Mouse (Mus musculus): ENCODE measurements around the gene Zfp326.
"Not testable (repeated sequence)": the region's sequence is repeated elsewhere in the genome, so short reads cannot be mapped to it uniquely, and the experiment has no call there.

Zfp326 gene

DNA sequence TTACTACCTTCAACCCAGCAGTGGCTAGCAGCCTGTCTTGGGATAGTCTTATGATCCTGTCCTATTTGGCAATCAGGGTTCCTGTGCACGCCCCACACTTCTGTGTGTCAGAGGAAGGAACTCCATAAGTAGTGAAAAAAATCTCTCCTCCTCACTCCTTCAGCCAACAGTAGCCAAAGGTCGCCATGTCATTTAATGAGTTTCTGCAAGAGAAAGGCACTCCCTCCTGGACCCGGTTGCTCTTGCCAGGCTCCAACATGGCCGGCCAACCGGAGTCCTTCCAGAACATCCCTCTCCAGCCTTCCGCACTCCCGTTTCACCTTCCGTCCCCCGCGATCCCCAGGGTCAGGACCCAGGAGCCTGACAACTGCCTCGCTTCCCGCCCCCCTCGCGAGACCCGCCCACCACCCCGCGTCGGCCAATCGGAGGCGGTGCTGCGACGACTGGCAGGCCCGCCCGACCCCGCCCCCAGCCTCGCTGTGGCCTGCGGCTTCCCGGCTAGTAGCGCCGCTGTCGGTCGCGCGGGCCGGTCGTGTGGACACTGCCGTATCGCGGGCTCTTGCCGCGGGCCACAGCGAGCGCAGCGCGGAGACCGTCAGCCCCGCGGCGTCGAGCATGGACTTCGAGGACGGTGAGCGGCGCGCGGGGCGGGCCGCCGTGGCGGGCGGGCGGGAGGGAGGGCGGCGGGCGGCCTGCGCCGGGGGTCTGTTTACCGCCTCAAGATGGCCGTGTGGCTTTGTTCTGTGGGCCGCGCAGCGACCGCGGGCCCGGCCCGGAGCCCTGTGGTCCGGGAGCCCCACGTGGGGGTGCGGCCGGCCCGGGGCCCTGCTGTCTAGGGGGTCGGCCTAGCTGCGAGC lies at the start of gene Zfp326:
Gene Zfp326 (plus strand): TSS at position 498 of the 857 bp plus-strand sequence.
- DNase-seq (ENCODE audit: low spot score in 2 of 2) = peak; percentile 78 to 79

DNA sequence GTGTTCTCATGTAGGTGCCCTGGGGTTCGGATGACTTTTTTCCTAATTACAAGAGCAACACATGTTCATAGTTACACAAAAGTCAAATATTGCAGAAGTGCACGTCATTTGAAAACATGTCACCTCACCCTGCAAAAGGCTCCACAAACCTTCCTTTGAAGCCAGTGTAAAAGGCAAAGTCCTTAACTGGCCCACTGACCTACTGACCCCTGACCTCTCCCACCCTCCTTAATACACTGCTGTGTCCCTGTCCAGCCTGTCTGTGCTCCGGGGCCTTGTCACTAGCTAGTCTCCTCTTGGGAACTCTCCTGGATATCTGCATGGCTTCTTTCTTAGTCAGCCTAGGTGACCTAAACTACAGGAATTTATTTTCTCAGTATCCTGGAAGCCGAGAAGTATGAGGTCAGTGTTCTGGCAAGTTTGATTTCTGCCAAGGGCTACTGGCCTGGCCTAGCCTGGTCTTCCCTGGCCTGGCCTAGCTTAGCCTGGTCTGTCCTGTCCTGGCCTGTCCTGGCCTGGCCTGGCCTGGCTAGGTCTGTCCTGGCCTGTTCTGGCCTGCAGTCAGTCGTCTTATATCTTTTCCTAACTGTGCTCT lies 49.4 kb upstream of the Zfp326 start:
- DNase-seq (ENCODE audit: low spot score in 2 of 2) = no peak

- DNase-seq (ENCODE audit: low spot score in 2 of 2) = no peak
Observed at GRCm38 (mm10) chr5:105828050-105828449, 48.3 kb upstream of the Zfp326 start.

- DNase-seq (ENCODE audit: low spot score in 2 of 2) = no peak
Observed at GRCm38 (mm10) chr5:105829008-105829586, 47.3 kb upstream of the Zfp326 start.

GRCm38 (mm10) chr5:105832140-105832539 lies 44.2 kb upstream of the Zfp326 start:
- DNase-seq (ENCODE audit: low spot score in 2 of 2) = no peak

DNA sequence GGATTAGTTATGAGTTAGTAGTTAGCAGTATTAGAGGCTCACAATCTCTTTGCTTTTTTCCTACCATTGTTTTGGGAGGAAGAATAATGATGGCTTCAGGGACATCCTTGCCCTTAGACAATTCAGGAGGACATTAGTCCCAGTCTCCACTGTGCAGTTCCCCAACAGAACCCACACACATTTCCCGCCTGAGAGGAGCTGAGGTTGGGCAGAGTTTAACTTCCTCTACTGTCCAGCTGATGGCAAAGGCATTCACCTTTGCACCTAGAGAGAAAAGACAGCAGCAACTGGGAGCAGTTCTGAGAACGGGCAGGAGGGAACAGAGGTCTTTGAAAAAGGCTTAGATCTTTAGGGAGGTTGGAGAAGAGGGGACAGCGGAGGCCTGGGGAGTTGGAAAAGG lies 42.4 kb upstream of the Zfp326 start:
- DNase-seq (ENCODE audit: low spot score in 2 of 2) = no peak

DNA sequence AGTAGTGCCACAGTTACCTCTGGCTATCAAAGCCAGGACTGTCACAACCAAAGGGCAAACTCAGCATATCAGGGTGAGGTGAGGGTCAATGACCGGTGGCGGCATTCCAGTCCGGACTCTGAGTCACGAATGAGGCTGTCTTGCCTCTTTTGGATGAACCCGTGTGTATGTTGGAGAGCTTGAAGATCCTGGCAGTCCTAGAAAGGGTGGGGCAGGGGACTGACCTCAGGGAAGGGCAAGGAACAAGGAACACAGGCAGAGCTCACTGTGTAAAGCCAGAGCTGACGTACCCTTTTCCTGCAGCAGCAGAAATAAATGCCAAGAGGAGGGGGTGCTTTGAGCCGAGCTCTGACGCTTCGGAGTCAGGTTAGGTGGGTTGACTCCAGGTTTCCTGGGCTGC lies 40.4 kb upstream of the Zfp326 start:
- no peak for DNase-seq (ENCODE audit: low spot score in 2 of 2)

- DNase-seq (ENCODE audit: low spot score in 2 of 2) = no peak
Observed at GRCm38 (mm10) chr5:105839740-105840310, 36.5 kb upstream of the Zfp326 start.

- no peak for DNase-seq (ENCODE audit: low spot score in 2 of 2)
Observed at GRCm38 (mm10) chr5:105844044-105844753, 32.2 kb upstream of the Zfp326 start.

- DNase-seq (ENCODE audit: low spot score in 2 of 2) = no peak
Observed at GRCm38 (mm10) chr5:105845041-105845440, 31.3 kb upstream of the Zfp326 start.

GRCm38 (mm10) chr5:105847726-105848125 lies 28.6 kb upstream of the Zfp326 start:
- DNase-seq (ENCODE audit: low spot score in 2 of 2) = no peak

GRCm38 (mm10) chr5:105849222-105849621 lies 27.1 kb upstream of the Zfp326 start:
- DNase-seq (ENCODE audit: low spot score in 2 of 2) = no peak

- no peak for DNase-seq (ENCODE audit: low spot score in 2 of 2)
Observed at GRCm38 (mm10) chr5:105849643-105850042, 26.7 kb upstream of the Zfp326 start.

DNA sequence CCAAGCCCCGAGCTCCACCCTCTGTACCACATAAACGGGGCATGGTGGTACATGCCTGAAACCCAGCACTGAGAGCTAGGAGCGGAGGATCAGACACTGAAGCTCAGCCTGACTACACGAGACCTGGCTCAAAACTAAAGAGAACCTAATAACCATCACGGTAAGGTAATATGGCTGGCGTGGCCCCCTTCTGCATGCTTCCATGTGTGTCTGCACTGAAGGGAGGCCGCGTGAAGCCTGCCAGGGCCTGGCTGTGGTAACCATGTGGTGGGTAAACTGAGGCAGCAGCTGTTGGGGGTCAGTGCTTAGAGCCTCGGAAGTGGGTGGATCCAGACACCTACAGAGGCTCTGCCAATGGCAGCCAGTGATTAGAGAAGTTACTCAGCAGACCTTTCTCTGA lies 23.1 kb upstream of the Zfp326 start:
- no peak for DNase-seq (ENCODE audit: low spot score in 2 of 2)

GRCm38 (mm10) chr5:105857486-105857885 lies 18.9 kb upstream of the Zfp326 start:
- no peak for DNase-seq (ENCODE audit: low spot score in 2 of 2)

DNA sequence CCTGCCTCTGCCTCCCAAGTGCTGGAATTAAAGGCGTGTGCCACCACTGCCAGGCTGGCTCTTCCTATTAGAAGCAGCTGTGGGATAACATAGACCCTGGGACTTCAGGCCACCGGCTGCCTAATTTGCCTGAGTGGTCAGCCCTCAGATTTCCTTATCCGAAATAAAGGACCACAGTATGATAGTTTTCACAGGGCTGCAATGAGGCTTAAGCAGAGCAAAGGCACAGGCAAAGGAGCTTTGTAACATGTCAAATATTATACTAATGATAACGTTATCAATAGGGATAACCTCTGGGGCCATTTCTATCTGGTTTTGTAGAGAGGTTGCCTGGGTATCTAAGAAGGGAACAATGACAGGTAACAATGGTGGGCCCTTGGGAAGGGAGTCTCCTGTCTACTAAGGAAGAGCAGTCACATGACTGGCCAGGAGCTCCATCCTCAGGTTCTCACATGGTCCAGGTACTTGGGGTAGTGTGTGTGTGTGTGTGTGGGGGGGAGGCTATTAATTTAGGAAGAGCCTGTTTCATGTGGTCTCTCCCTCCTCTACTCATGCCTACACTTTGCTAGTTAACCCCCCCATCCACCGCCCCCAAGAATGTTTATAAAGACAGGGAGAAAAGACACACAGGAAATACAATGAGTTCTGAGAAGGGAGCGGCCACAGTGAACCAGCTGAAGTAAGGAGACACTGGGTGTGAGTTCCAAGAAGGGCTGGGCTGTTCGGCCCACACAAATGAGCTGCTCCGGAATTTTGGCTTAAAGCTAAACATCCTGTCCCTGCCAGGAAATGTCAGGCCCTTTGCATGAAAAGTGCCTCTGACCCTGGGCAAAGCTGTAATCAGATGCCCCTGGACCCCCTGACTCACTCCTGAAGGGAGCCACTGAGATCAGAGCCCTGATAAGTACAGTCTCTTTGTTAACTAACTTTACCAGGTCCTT lies 17.3 kb upstream of the Zfp326 start:
- no peak for DNase-seq (ENCODE audit: low spot score in 2 of 2)

GRCm38 (mm10) chr5:105859716-105860460 lies 16.5 kb upstream of the Zfp326 start:
- DNase-seq (ENCODE audit: low spot score in 2 of 2) = no peak

DNA sequence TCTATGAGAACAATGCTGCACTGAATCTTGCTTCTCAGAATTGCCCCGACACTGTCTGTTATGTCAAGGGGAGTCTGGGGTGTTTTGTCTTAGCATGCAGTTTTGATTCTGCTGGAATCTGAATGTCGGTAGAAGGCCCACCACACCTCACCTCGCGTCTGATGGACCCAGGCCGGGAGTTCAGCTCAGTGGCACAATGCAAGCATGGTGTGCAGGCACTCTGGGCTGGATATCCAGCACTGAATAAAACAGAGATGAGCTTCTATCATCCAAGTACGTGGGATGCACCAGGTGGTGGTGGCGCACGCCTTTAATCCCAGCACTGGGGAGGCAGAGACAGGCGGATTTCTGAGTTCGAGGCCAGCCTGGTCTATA lies 15.9 kb upstream of the Zfp326 start:
- DNase-seq (ENCODE audit: low spot score in 2 of 2) = no peak

DNA sequence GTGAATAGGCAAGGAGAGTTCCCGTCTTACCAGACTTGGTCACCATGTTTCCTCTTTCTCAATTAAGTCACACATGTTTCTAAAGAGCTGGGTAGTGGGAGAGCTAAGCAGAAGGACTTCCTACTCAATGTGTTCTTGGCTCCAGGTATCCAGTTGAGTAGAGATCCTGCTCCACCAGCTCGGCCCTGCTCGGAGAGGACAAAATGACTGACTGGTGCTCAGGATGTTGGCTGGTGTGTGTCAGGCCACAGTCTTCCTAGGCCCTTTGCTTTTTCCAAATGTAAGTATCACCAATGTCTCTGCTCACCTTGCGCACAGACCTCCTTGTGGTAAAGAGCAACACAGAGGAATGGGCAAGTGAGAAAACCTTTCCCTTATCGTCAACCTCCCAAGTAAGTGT lies 14.7 kb upstream of the Zfp326 start:
- no peak for DNase-seq (ENCODE audit: low spot score in 2 of 2)

GRCm38 (mm10) chr5:105865110-105865628 lies 11.2 kb upstream of the Zfp326 start:
- not testable (repeated sequence) for DNase-seq (ENCODE audit: low spot score in 2 of 2)
